Mouse (Mus musculus) cortical plate, adult 2 months (tissue): ENCODE measurements at regions not wholly inside any gene's neighbourhood (a gene's known extent, or its start where the extent isn't known, plus 50 kb on each side); places are given as distances from the start of the nearest gene placed in this dataset.
"Not testable (repeated sequence)": the region's sequence is repeated elsewhere in the genome, so short reads cannot be mapped to it uniquely, and the experiment has no call there.

Experiments used
- H3K27ac ChIP-seq: fragments of 200-500 bp; 2 replicates; pipeline ENCODE4 v1.5.1; 2012; ENCODE audit warnings: low read length, control low read depth, inconsistent platforms; ENCODE audit not compliant: insufficient read depth
- H3K4me1 ChIP-seq: fragments of 200-500 bp; 2 replicates; pipeline ENCODE4 v1.6.1; 2011; ENCODE audit warnings: low read length; ENCODE audit not compliant: control insufficient read depth, insufficient read depth
- H3K4me3 ChIP-seq: fragments of 200-500 bp; 2 replicates; pipeline ENCODE4 v1.5.1; 2011; ENCODE audit warnings: mild to moderate bottlenecking, low read length, control low read depth; ENCODE audit not compliant: insufficient read depth
- CTCF ChIP-seq: fragments of 200-500 bp; IDR thresholded peaks from 2 replicates; pipeline ENCODE4 v1.5.1; 2011; ENCODE audit warnings: mild to moderate bottlenecking, control low read depth, low read length; ENCODE audit not compliant: insufficient read depth; ENCODE audit errors: extremely low read depth
- POLR2A ChIP-seq: fragments of 200-500 bp; IDR thresholded peaks from 2 replicates; pipeline ENCODE4 v1.6.1; 2011; ENCODE audit warnings: mild to moderate bottlenecking, low read length, control low read depth; ENCODE audit not compliant: insufficient read depth; ENCODE audit errors: extremely low read depth

DNA sequence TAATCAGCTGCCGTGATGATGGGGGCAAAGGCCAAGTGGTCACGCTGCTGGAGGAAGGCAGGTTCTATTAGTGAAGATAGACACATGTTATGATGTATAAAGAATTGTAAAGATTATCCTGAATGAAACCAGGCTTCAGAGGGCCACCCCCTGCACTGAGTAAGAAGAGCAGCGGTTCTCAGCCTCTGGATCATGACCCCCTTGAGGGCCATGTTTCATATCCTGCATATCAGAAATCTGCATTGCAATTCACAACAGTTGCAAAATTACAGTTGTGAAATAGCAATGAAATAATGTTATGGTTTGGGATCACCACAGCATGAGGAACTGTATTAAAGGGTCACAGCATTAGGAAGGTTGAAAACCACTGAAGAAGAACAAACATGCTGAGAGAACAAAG is 162.5 kb upstream of the Zranb2 start:
- Histone ChIP-seq H3K27ac (no peak overlapping the region), H3K4me3 (no peak overlapping the region), H3K4me1 (no peaks in the 10 kb centered on the region)
- no peak for TF ChIP-seq CTCF
- TF ChIP-seq POLR2A, result no peak

- no peak overlapping the region for H3K4me3 ChIP-seq
- no peak for TF ChIP-seq POLR2A
- no peak for TF ChIP-seq CTCF
- H3K4me1 ChIP-seq, result no peaks in the 10 kb centered on the region
- H3K27ac ChIP-seq, result no peak overlapping the region
Measured at GRCm38 (mm10) chr3:157373333-157373732, 160.6 kb upstream of the Zranb2 start.

GRCm38 (mm10) chr3:157374178-157374577 is 159.8 kb upstream of the Zranb2 start:
- Histone ChIP-seq H3K4me3 (no peak overlapping the region), H3K27ac (no peak overlapping the region), H3K4me1 (no peaks in the 10 kb centered on the region)
- TF ChIP-seq POLR2A, result no peak
- TF ChIP-seq CTCF, result no peak

DNA sequence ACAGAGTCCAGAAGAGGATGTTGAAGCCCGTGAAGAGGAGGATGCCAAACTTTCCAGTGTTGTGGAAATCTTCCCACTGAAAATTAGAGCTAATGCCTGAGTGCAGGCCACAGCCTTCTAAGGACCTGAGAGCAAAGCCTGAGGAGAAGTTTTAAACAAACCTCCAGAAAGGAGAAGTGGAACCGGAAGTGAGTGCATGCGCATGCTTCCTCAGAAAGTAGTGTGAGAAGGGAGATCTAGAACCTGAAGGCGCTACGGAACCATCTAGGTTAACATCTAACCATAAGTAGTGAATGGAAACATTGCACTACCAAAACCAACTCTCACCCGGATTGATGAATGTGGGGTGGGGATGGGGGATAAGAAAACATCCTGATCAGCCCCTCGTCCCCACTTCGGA is 156.4 kb upstream of the Zranb2 start:
- Histone ChIP-seq H3K27ac (no peak overlapping the region), H3K4me3 (no peak overlapping the region), H3K4me1 (no peaks in the 10 kb centered on the region)
- TF ChIP-seq CTCF (no peak), POLR2A (no peak)

- no peak for TF ChIP-seq POLR2A
- no peaks in the 10 kb centered on the region for H3K4me1 ChIP-seq
- no peak overlapping the region for H3K27ac ChIP-seq
- H3K4me3 ChIP-seq, result no peak overlapping the region
Measured at GRCm38 (mm10) chr3:157378127-157378526, 155.8 kb upstream of the Zranb2 start.

DNA sequence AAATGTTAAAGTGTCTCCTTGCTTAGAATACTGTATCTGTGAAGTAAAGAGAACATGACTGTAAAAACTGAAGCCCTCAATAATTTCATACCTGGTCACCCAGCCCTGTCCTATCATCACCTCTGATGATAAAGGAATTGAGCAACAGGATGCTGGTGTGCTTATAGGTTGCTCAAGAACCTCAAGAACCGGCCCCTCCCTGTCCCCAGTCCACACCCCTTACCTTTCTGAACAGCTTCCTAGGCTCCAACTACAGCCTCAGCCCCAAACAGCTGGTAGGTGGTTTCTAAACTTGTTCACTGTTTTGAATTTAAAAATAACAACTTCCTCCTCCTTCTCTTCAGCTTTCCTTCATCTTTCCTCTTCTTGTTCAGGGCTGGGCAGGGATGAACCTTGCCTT is 142.1 kb upstream of the Zranb2 start:
- TF ChIP-seq POLR2A, result no peak
- TF ChIP-seq CTCF, result no peak
- no peaks in the 10 kb centered on the region for H3K4me1 ChIP-seq
- no peak overlapping the region for H3K4me3 ChIP-seq
- no peak overlapping the region for H3K27ac ChIP-seq

- Histone ChIP-seq H3K4me3 (no peak overlapping the region), H3K27ac (no peak overlapping the region), H3K4me1 (no peaks in the 10 kb centered on the region)
- TF ChIP-seq CTCF, result no peak
- TF ChIP-seq POLR2A, result no peak
Measured at GRCm38 (mm10) chr3:157393903-157394302, 140.1 kb upstream of the Zranb2 start.

DNA sequence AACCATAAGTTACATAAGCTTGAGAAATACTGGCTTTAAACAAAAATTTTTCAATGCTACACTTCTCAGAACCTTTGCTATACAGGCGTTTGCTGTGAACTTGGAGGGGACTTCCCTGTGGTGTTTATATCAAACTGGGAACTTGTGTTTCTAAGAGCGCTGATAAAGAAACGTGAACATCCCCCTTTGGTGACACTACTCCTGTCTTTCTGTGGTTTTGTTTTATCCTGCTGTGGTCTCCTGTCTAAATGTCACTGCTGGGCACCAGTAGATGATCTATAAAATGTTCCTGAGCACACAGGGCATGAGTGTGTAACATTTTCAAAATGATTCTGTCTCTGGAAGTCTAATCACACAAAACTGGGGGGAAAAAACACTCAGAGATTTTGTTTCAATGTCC is 134.1 kb upstream of the Zranb2 start:
- no peaks in the 10 kb centered on the region; the same call in 1 of the 2 replicates for H3K4me1 ChIP-seq
- H3K4me3 ChIP-seq, result no peak overlapping the region
- no peak overlapping the region for H3K27ac ChIP-seq
- TF ChIP-seq CTCF, result no peak
- no peak for TF ChIP-seq POLR2A

- TF ChIP-seq POLR2A (no peak), CTCF (no peak)
Measured at GRCm38 (mm10) chr3:157404054-157404453, 129.9 kb upstream of the Zranb2 start.

GRCm38 (mm10) chr3:157423447-157423846 is 110.5 kb upstream of the Zranb2 start:
- not testable (repeated sequence) for H3K27ac ChIP-seq, H3K4me3 ChIP-seq, H3K4me1 ChIP-seq

More at GRCm38 (mm10) chr3:157404054-157404453, 129.9 kb upstream of the Zranb2 start:
- Histone ChIP-seq H3K4me1 (no peaks in the 10 kb centered on the region; the same call in 1 of the 2 replicates), H3K27ac (no peak overlapping the region), H3K4me3 (no peak overlapping the region)

- H3K4me1 ChIP-seq, result no peaks in the 10 kb centered on the region
- TF ChIP-seq CTCF (no peak), POLR2A (no peak)
- H3K27ac ChIP-seq, result no peak overlapping the region
- H3K4me3 ChIP-seq, result no peak overlapping the region
Measured at GRCm38 (mm10) chr3:157426720-157427119, 107.2 kb upstream of the Zranb2 start.
